Mouse (Mus musculus): Measurements from ENCODE around the gene Prune2.

DNA sequence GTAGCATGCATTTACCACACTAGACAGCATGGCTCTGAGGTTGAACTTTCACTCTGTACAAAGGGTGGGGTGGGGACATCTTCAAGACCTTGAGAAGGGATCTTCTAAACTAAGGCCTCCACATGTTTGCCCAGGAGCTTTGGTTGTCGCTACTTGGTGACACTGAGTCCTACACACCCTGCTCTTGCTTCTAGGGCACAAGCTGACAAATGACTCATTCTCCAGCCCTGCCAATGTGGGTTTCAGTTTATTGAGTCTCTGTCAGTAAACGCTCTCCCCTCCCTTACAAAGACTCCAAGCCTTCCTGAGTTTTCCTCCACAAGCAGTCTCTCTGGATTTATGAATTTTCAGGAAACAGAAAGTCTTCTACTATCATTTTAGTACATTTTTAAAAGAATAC is 307.3 kb downstream of the Prune2 start:
- TF ChIP-seq CTCF (IDR thresholded peaks at IDR 0.05; ENCODE audit: control insufficient read depth, insufficient read depth, low read length) = no peak
- no peak for TF ChIP-seq POLR2A (IDR thresholded peaks at IDR 0.05; ENCODE audit: borderline replicate concordance, control insufficient read depth, low read depth, low read length)

All from bone marrow, adult 2 months (tissue).